Mouse (Mus musculus) splenic B cell, adult 2 months (primary cell): ENCODE measurements around the gene Siah2.

Experiments used
- DNase-seq: peaks from one replicate; pipeline ENCODE4 v3.0.0-alpha.2; 2011; ENCODE audit warnings: low read depth, low spot score
- H3K27me3 ChIP-seq: 2 replicates; pipeline ENCODE4 v1.6.1; 2012; ENCODE audit warnings: mild to moderate bottlenecking, low read length, moderate library complexity, mixed read lengths; ENCODE audit not compliant: control insufficient read depth, poor library complexity, insufficient read depth, severe bottlenecking
- H3K36me3 ChIP-seq: 2 replicates; pipeline ENCODE4 v1.6.1; 2012; ENCODE audit warnings: mild to moderate bottlenecking, low read length, moderate library complexity, mixed read lengths; ENCODE audit not compliant: control insufficient read depth, poor library complexity, insufficient read depth, severe bottlenecking

The Siah2 gene

DNA sequence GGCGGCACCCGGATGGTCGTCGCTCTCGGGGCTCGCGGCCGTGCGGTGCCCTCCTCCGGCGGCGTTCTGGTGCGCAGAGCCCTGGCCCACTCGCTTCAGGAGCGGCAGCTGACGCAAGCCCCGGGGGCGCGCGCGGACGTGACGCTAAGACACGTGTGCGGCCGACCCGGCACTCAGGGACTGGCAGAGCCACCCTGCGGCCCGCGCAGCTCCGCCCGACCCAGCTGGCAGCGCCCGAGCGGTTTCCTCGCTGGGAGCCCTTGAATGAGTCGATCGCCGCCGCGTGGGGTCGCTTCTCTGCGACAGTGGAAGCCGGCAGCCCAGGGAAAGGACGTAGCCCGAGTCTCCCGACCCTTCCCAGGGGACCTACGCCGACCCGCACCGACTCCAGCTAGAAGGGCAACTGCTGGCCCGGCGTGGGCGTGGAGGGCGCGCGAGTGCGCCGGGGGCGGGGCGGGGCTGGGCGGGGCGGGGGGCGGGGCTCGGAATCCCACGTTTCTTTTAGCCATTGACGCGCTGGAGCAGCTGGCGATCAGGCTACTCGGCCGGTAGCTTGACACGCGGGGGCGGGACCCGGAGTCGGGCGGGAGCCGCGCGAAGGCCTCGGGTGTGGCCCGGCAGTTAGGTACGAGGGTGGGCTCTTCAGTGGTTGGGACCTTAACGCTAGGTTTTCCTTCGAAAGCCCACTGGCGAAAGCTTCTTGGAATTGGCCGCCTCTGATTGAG, at the start of gene Siah2:
Gene Siah2, minus strand, starts transcription at position 404 of the 725 bp plus-strand sequence.
- Histone ChIP-seq H3K36me3 (no peaks in the 10 kb centered on the region), H3K27me3 (no peaks in the 10 kb centered on the region)
- peak; percentile 96 for DNase-seq

DNA sequence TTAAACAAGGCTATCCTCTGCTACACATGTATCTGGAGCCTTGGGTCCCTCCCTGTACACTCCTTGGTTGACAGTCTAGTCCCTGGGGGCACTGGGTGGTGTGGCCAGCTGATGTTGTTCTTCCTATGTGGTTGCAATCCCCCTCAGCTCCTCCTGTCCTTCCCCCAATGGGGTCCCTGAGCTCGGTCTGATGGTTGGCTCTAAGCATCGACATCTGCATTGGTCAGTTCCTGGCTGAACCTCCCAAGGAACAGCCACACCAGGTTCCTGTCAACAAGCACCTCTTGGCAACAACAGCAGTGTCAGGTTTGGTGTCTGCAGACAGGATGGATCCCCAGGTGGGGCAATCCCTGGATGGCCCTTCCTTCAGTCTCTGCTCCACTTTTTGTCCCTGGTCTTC, 47.3 kb upstream of the Siah2 start:
- no peaks in the 10 kb centered on the region for H3K36me3 ChIP-seq
- H3K27me3 ChIP-seq, result no peaks in the 10 kb centered on the region
- no peak for DNase-seq

DNA sequence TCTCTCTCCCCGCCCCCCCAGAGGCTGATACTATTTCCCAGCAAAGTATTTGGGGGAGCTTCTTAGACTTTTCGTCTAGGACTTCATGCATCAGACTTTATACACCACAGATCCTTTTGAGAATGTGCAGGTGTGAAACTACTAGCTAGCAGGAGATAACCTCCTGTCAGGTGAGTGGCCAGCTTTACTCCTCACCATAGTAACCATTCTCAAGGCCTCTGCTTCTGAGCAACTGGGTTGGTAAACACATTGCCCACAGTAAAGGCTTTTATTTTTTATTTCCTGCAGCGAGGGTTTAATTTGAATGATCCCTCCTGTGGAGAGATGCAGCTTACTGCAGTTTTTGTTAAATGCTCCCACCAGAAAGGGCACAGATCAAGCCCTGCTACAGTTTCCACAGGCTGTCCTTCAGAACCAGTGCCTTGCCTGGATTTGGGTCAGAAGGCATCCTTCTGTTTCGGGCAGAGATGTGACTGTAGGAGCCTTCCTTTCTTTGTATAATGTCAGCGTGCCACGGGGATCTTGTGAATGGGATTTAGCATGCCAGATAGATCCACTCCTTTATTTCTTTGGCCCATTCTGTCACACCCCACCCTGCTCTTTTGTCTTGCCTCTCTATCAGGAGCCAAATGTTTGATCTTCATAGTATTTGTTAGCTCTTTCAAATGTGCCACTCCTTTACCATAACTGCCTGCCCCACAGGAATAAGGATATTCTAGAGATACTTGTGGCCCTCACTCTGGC, 46.3 kb upstream of the Siah2 start:
- H3K27me3 ChIP-seq, result no peaks in the 10 kb centered on the region

DNA sequence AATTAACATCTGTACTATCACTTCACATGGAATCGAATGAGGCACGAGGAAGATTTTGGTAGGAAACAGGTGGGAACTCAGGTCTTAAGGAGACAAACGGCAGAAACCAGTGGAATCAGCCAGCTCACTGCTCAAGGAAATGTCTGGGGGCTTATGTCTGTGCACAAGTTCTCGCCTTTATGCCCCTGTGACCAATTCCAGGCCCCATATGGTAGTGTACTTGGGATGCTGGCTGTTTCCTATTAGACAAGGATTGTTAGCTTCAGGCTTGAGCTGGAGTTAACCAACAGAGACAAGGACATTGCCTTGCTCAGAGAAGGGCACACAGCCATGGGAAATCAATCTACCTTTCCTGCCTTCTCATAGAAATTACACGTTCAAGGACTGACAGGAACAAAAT, 39.3 kb upstream of the Siah2 start:
- DNase-seq, result no peak
- H3K36me3 ChIP-seq, result no peaks in the 10 kb centered on the region
- no peaks in the 10 kb centered on the region for H3K27me3 ChIP-seq

More for the DNA sequence above, 46.3 kb upstream of the Siah2 start:
- H3K36me3 ChIP-seq, result no peaks in the 10 kb centered on the region
- DNase-seq, result no peak

DNA sequence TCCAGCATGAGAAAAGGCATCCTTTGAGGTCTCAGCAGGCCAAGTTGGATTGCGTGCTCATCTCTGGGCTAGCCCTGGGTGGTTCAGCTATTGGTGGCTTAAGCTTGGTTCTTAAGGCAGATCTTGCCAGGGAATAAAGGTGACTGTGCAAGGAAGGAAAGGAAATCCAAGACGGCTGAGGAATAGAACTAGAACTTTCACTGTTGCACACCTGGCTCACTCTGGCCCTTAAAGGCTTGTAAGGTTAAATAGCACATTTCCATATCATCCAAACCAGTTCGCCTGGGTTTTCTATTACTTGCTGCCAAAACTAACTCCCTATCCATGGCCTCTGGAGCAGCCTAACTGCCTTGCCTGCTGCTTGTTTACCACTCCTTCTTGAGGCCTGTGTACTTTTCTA, 38.4 kb upstream of the Siah2 start:
- DNase-seq, result no peak
- Histone ChIP-seq H3K36me3 (no peaks in the 10 kb centered on the region), H3K27me3 (no peaks in the 10 kb centered on the region)

DNA sequence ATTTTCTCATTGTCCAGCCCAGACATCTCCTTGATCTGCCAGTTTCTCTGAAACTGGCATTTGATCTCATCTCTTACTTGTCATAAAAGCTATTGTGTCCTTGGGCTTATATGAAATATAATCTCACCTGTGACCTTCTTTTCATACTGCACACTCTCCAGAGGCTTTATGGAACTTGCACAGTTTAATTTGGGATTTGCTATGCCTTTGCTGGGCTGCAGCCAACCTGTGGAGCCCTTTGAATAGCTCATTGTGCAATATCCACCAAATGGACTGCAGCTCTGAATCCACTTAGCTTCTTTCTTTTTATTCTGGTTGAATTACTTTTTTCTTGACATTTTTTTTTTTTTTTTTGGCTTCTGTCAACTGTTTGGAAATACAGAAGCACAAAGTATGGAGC, 37.3 kb upstream of the Siah2 start:
- no peaks in the 10 kb centered on the region for H3K36me3 ChIP-seq
- H3K27me3 ChIP-seq, result no peaks in the 10 kb centered on the region
- no peak for DNase-seq

DNA sequence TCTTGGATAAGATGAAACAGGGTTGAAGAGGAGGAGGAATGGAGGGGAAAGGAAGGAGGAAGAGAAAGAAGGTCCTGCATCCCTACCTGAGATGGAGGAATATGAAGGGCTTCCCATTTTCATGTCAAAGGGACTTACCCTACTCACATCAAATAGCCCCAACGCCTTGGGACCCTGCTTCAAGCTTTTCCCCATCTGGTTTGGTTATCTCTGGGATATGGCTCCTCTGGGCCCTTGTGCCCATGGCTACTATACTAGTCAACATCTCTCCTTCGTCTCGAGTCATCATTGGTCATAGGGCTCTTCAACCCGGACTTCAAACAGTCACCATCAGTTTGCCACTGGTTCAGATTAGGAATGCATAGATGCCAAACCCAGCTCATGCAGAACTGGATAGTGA, 35.4 kb upstream of the Siah2 start:
- Histone ChIP-seq H3K36me3 (no peaks in the 10 kb centered on the region), H3K27me3 (no peaks in the 10 kb centered on the region)
- DNase-seq, result no peak

DNA sequence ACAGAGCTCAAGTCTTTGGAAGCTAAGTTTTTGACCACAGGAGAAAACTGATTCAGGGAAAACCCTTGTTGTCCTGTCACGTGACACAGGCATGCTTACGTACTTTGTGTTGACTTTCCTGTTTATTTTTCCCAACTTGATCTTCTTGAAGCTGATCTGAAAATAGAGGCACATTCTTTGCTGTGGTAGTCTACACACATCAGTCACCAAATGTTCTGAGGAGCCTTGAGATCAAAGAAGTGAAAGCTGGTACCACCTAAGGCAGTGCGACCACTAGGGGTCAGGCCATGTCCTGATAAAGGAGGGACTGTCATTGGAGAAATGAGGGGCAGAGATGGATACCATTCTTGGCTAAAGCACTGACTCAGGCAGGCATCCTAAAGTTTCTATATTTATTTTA, 34.8 kb upstream of the Siah2 start:
- H3K27me3 ChIP-seq, result no peaks in the 10 kb centered on the region
- DNase-seq, result peak; percentile 60
- no peaks in the 10 kb centered on the region for H3K36me3 ChIP-seq

DNA sequence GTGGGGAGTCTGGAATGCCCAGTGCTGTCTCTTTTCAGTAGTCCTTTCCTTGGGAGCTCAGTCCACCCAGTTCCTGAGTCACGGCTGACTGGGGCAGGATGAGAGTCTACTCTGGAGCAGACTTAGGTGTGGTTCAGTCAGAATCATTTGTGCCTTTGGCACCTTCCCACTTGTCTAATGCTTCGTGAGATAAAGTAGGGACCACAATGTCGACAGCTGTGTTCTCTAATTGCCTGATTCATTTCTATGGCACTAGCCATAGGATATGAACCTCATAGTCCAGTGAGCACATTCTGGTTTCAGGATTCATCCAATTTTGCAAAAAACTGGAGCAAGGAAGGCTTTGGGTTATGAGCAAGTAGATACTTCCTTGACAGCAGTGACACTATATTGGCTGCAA, 34.2 kb upstream of the Siah2 start:
- DNase-seq, result no peak
- no peaks in the 10 kb centered on the region for H3K36me3 ChIP-seq

DNA sequence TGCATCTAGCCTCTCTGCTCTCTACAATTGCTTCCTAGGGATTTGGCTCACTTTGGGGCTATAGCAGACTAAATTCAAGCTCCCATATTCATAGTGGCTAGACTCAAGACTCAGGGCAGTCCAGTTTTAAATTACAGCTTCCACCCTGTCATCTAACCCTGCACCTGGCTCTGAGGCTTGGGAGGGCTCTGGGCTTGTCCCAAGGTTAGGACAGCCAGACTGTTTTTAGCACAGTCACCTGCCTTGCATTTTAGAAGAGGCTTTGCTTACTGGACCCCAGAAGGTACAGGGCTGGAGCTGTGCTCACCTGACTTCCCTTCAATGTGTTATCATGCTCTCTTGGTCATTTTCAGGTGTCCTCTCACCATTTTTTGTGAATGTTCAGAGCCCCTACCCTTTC, 32.6 kb upstream of the Siah2 start:
- DNase-seq, result no peak
- Histone ChIP-seq H3K27me3 (no peaks in the 10 kb centered on the region), H3K36me3 (no peaks in the 10 kb centered on the region)

More for the DNA sequence above, 34.2 kb upstream of the Siah2 start:
- no peaks in the 10 kb centered on the region for H3K27me3 ChIP-seq

DNA sequence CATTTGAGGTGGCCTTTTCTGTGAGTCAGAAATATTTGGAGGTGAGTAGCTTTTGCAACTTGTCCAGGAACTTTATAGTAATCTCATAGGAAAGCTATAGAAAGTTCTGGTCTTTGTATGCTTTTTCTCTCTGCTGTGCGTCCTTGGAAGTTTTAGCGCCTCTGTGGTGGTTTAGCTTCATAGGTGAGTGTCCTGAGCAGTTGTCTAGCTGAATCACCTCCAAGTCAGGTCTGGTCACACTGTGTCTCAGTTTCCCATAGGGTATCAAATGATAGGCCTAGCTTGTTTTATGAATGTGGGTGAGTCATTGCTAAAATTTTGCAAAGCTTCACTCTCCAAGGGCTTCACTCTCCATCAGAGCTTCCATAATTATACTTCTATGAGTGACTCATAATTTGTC, 31.5 kb upstream of the Siah2 start:
- no peaks in the 10 kb centered on the region for H3K27me3 ChIP-seq
- H3K36me3 ChIP-seq, result no peaks in the 10 kb centered on the region
- no peak for DNase-seq

DNA sequence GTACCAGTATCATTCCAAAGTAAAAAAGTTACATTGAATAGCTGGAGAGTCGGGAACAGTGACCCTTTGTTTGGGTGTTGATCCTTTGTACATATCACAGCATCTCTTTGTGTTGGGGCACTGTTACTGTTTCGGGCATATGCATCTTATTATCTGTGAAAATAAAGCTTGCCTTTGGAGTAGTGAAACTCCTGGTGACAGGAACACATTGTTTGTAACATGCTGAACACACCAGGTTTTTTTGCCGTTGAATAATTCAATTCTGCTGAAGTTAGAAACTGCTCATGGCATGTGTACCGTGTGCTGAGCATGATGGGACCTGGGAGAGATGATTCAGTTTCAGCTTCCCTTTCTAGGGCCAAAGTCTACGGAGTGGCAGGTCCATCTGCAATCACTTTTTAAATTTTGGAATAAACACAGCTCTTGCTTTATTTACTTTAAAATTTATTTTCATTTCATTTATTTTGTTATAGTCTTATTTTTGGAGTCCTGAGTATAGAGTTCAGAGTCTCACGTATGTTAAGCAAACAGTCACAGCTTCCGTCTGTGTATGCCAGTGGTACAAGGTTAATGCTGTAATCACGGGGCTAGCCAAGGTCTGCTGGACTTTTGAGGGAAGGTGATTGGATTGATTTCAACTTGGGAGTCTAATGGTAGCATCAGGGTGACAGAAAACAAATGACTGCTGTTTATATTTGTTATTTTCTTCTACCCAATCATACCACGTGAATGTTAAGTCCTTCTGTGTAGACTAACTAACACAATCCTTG, 27.4 kb upstream of the Siah2 start:
- no peak for DNase-seq
- H3K27me3 ChIP-seq, result no peaks in the 10 kb centered on the region
- no peaks in the 10 kb centered on the region for H3K36me3 ChIP-seq

DNA sequence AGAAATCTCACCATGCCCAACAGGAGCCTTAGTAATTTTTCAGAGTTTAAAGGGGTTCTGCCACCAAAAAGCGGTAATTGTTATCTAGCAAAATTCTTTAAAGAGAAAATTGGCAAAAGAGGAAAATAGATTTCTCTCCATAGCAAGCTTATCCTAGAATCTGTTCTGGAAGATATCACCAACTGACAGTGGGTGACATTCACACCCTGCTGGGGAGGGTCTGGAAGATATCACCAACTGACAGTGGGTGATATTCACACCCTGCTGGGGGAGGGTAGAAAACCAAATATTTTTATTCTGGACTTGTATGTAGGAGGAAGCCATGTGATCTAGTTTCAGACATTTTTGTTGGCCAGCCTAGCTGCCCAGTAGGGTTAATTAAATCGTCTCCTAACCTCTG, 24.5 kb upstream of the Siah2 start:
- Histone ChIP-seq H3K27me3 (no peaks in the 10 kb centered on the region), H3K36me3 (no peaks in the 10 kb centered on the region)
- DNase-seq, result no peak

DNA sequence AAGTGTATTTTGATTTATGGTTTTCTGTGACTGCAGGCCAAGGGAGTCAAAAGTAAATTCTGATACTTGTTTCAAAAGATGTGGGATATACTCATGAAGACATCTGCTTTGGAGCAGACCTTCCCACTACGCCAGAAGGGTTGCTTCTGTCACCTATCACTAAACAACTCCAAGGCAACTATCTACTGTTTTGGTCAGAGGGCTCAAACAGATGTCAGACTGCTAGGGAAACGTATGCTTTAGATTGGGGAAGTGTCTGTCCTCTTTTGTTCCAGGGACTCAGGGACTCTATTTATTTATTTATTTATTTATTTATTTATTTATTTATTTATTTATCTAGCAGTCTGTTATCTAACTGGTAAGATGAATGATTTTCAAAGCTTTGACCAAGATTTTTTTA, 22.6 kb upstream of the Siah2 start:
- no peak for DNase-seq
- no peaks in the 10 kb centered on the region for H3K27me3 ChIP-seq

DNA sequence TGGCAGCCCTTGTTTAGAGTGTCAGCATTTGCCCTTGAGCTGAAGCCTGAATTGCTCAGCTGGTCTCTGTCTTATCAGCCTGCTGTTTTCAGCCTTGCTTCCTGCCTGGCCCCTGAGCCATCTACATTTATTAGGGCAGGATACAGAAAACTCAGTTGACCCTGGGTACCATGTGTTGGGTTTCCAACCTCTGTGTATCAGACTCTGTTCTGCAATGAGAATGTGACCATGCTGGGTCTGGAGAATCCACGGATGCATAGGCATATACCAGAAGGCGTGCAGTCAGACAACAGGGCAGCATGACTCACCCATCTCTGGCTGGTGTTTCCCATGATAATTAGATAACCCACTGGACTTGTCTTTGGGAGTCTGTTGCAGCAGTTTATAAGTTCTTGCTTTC, 21.8 kb upstream of the Siah2 start:
- Histone ChIP-seq H3K27me3 (no peaks in the 10 kb centered on the region), H3K36me3 (no peaks in the 10 kb centered on the region)
- DNase-seq, result no peak

More for the DNA sequence above, 22.6 kb upstream of the Siah2 start:
- H3K36me3 ChIP-seq, result no peaks in the 10 kb centered on the region
